Mouse (Mus musculus) E14TG2a.4 (cell line): ENCODE results near the gene Ticrr.

Source experiments
- CTCF ChIP-seq: conservative IDR thresholded peaks from 2 replicates; pipeline ENCODE4 v1.5.1; 2014; ENCODE audit warnings: low read length
- POU5F1 ChIP-seq: IDR thresholded peaks from 2 replicates; pipeline ENCODE4 v1.6.1; 2014; ENCODE audit warnings: low read length, borderline replicate concordance

DNA sequence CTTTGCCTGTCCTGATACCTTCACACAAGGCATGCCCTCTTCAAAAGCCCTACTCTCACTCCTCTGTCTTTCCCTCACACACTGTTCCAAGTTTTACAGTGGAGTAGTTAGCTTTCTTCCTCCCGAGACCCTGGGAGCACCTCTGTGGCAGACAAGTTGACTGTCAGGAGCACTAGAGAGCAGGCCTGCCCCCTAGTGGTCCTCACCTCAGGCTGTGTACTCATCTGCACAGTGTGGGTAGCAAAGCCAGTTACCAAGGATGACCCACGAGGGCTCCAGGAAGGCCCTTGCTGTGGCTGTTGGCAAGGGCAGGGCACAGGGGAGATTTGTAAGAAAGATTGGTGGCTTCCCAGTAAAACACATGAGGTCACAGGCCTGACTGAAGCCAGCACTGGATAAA, 67.1 kb downstream of the Ticrr start:
- TF ChIP-seq CTCF (peak; percentile 70), POU5F1 (no peak)
